Mouse (Mus musculus): ENCODE measurements around the gene Olfr1151.

The Olfr1151 gene

GRCm38 (mm10) chr2:87855562-87855961, at the start of gene Olfr1151:
Olfr1151 (plus strand) TSS chr2:87855862.
- DNase-seq (ENCODE audit: low read depth) = no peak

- no peak for DNase-seq (ENCODE audit: low read depth)
Observed at GRCm38 (mm10) chr2:87809522-87809921, 46.1 kb upstream of the Olfr1151 start, which contains the start of gene Olfr1145. Olfr1145 (plus strand) TSS chr2:87809822.

- DNase-seq (ENCODE audit: low read depth) = no peak
Observed at GRCm38 (mm10) chr2:87830233-87830632, 25.4 kb upstream of the Olfr1151 start, which contains the start of gene Olfr1148. Olfr1148 (plus strand) TSS chr2:87830533.

- no peak for DNase-seq (ENCODE audit: low read depth)
Observed at GRCm38 (mm10) chr2:87843693-87844092, 12.0 kb upstream of the Olfr1151 start, which contains the start of gene Olfr1150-ps1. Olfr1150-ps1 (plus strand) TSS chr2:87843993.

- no peak for DNase-seq (ENCODE audit: low read depth)
Observed at GRCm38 (mm10) chr2:87866192-87866591, 10.5 kb downstream of the Olfr1151 start, which contains the start of gene Olfr1152. Olfr1152 (plus strand) TSS chr2:87866492.

GRCm38 (mm10) chr2:87894662-87895061, 39.0 kb downstream of the Olfr1151 start, which contains the start of gene Olfr1153:
Olfr1153 (plus strand) TSS chr2:87894962.
- no peak for DNase-seq (ENCODE audit: low read depth)

GRCm38 (mm10) chr2:87905066-87905465, 49.4 kb downstream of the Olfr1151 start, which contains the start of gene Olfr1154:
Olfr1154 (minus strand) TSS chr2:87905166.
- DNase-seq (ENCODE audit: low read depth) = no peak
